Mouse (Mus musculus) testis, adult 2 months (tissue): ENCODE results near the gene Tmem104.

Source experiments
- CTCF ChIP-seq: fragments of 200-500 bp; IDR thresholded peaks from 2 replicates; pipeline ENCODE4 v1.5.1; 2012; ENCODE audit warnings: low read depth, mild to moderate bottlenecking, inconsistent platforms, low read length, moderate library complexity; ENCODE audit not compliant: control insufficient read depth, insufficient read depth, insufficient replicate concordance
- POLR2A ChIP-seq: fragments of 200-500 bp; IDR thresholded peaks from 2 replicates; pipeline ENCODE4 v1.6.1; 2012; ENCODE audit warnings: low read depth, mild to moderate bottlenecking, inconsistent platforms, low read length, moderate library complexity; ENCODE audit not compliant: control insufficient read depth

DNA sequence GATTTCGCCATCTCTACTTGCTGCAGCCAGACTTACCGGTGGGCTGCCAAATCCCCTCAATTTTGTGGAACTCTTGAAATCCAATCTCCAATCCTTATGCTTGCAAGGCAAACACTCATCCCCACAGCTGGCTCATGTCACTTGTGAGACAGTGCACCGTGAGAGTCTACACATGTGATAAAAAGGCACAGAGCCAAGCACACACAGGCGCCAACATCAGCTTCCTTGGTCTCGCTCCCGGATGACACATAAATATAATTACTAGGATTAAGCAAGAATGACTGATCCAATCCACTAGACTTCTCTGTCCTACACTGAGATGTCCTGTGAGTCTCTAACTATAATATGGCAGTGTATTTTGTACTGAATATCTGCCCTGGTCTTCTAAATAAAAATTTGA is 103.6 kb downstream of the Tmem104 start:
- no peak for TF ChIP-seq CTCF
- no peak for TF ChIP-seq POLR2A
